Comparison of ENCODE assay signal across 7 mouse cellular contexts in the genomic region with DNA sequence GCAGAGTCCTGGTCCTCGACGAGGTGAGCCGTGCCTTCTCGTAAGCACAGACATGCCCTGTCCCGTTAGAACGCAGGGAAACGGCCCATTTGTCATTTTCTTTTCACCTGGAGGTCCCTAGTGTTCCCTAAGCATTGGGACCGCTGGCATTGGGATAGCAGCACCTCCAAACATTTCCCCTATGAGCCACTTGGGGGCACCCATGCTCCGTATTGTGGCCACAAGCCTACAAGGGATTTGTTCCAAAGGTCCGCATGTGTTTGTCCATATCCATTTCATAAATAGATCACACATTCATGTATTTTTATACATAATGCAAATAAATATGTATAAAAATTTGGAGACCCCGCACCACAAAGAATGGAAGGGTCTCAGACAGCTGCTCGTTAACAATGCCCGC. TPM values are rescaled to one million over a fixed set of nuclear protein-coding genes. Genes with fewer than 3 reads are reported as not detected.
DNase-seq lines count a peak whose midpoint lies in the region; ATAC-seq and TF ChIP-seq lines count a peak whose summit lies in the region.

No protein-coding gene starts in this region.

- no peak overlapping the region for H3K27ac ChIP-seq in intestine, postnatal 0 days (ENCODE audit: low read depth, low read length)
- no peak overlapping the region for H3K27ac ChIP-seq in liver, embryonic 14.5 days

- no peaks in the 10 kb centered on the region for H3K9me3 ChIP-seq in intestine, postnatal 0 days (ENCODE audit: control insufficient read depth)
- no peaks in the 10 kb centered on the region for H3K9me3 ChIP-seq in liver, embryonic 14.5 days (ENCODE audit: control insufficient read depth, low read length)

- TF ChIP-seq EP300 in liver, embryonic 14.5 days (IDR thresholded peaks at IDR 0.05; ENCODE audit: low read depth), result no peak

- ATAC-seq in intestine, postnatal 0 days, result no peak
- no peak for ATAC-seq in liver, embryonic 14.5 days (ENCODE audit: insufficient read depth)

- H3K36me3 ChIP-seq in intestine, postnatal 0 days (ENCODE audit: control insufficient read depth, insufficient read depth), result no peaks in the 10 kb centered on the region
- H3K36me3 ChIP-seq in liver, embryonic 14.5 days (replicated peaks; ENCODE audit: control insufficient read depth, insufficient read depth, low read depth), result no peaks in the 10 kb centered on the region

- no peak overlapping the region for H3K9ac ChIP-seq in intestine, postnatal 0 days (ENCODE audit: low read depth, low read length)
- H3K9ac ChIP-seq in liver, embryonic 14.5 days (replicated peaks), result no peak overlapping the region

- no peaks in the 10 kb centered on the region for H3K27me3 ChIP-seq in intestine, postnatal 0 days (replicated peaks; ENCODE audit: control insufficient read depth, insufficient read depth, low read length)
- no peaks in the 10 kb centered on the region for H3K27me3 ChIP-seq in liver, embryonic 14.5 days (ENCODE audit: control insufficient read depth, insufficient read depth, low read length)

- peak; percentile 16 for DNase-seq in 3134 (ENCODE audit: extremely low read depth, insufficient read length, low spot score)
- peak; percentile 59 to 64 for DNase-seq in B cell, adult 2 months
- peak; percentile 61 for DNase-seq in cerebellum, adult 9-10 months
- DNase-seq in frontal cortex, adult 2 months (ENCODE audit: extremely low spot score in 1 of 2, low spot score in 1 of 2), result peak; percentile 42 to 90
- DNase-seq in liver, embryonic 14.5 days (ENCODE audit: low read depth in 3 of 3, low spot score in 3 of 3), result no peak
- DNase-seq in right cerebral cortex, adult 18-20 months, result peak; percentile 79

- peak; percentile 85 for TF ChIP-seq CTCF in intestine, postnatal 0 days (IDR thresholded peaks at IDR 0.05; ENCODE audit: low read depth)
- TF ChIP-seq CTCF in liver, embryonic 14.5 days (IDR thresholded peaks at IDR 0.05; ENCODE audit: low read depth), result peak; percentile 68

- no peak overlapping the region for H3K4me3 ChIP-seq in intestine, postnatal 0 days (ENCODE audit: low read depth, low read length)
- no peak overlapping the region for H3K4me3 ChIP-seq in liver, embryonic 14.5 days (ENCODE audit: insufficient read depth in 1 of 2, low read depth in 2 of 2, low read length in 2 of 2)

- no peaks in the 10 kb centered on the region for H3K4me1 ChIP-seq in intestine, postnatal 0 days (replicated peaks; ENCODE audit: control insufficient read depth, insufficient read depth, low read length)
- no peaks in the 10 kb centered on the region for H3K4me1 ChIP-seq in liver, embryonic 14.5 days (replicated peaks; ENCODE audit: control insufficient read depth in 2 of 2, insufficient read depth in 2 of 2, low read length in 1 of 2)

- WGBS in intestine, postnatal 0 days, result 20% methylated on average over 13 of the region's 13 CpGs
- 21% methylated on average over 13 of the region's 13 CpGs for WGBS in liver, embryonic 14.5 days (ENCODE audit: insufficient replicate concordance)

- H3K4me2 ChIP-seq in intestine, postnatal 0 days (replicated peaks; ENCODE audit: low read depth), result no peak overlapping the region
- no peak overlapping the region for H3K4me2 ChIP-seq in liver, embryonic 14.5 days (ENCODE audit: low read depth)

RNA-seq across cellular contexts. Expression of a gene that starts 35.0 kb away (rescaled TPM):
- polyA plus RNA-seq in frontal cortex, adult 2 months (2012; rRNA removed), result 1.9 and 2.2 TPM in 2 replicates
- polyA plus RNA-seq in intestine, postnatal 0 days (2015; fragmentation: Nextera tagmentation; extraction: Ambion mirVana), result 1.6 and 1.9 TPM in 2 replicates
- polyA plus RNA-seq in liver, embryonic 14.5 days (2012; rRNA removed), result 0.09 and 0.13 TPM in 2 replicates
- 0.09 and 0.14 TPM in 2 replicates for polyA plus RNA-seq in liver, embryonic 14.5 days (2014; fragmentation: Nextera tagmentation; extraction: Ambion mirVana)

RNA-seq across cellular contexts. Expression of a gene that starts 41.7 kb away (rescaled TPM):
- 132 and 137 TPM in 2 replicates for polyA plus RNA-seq in frontal cortex, adult 2 months (2012; rRNA removed)
- polyA plus RNA-seq in intestine, postnatal 0 days (2015; fragmentation: Nextera tagmentation; extraction: Ambion mirVana), result 191 and 196 TPM in 2 replicates
- polyA plus RNA-seq in liver, embryonic 14.5 days (2012; rRNA removed), result 221 and 273 TPM in 2 replicates
- polyA plus RNA-seq in liver, embryonic 14.5 days (2014; fragmentation: Nextera tagmentation; extraction: Ambion mirVana), result 461 and 495 TPM in 2 replicates

RNA-seq across cellular contexts. Expression of a gene that starts 53.2 kb away (rescaled TPM):
- 37.6 and 44.6 TPM in 2 replicates for polyA plus RNA-seq in frontal cortex, adult 2 months (2012; rRNA removed)
- polyA plus RNA-seq in intestine, postnatal 0 days (2015; fragmentation: Nextera tagmentation; extraction: Ambion mirVana), result 8.7 and 12.3 TPM in 2 replicates
- 66.6 and 75.0 TPM in 2 replicates for polyA plus RNA-seq in liver, embryonic 14.5 days (2012; rRNA removed)
- polyA plus RNA-seq in liver, embryonic 14.5 days (2014; fragmentation: Nextera tagmentation; extraction: Ambion mirVana), result 68.1 and 74.2 TPM in 2 replicates

Comparison
In these comparisons a context has a peak if more than half of its experiments do, and no peak if none do; other contexts are left out.
1. DNase-seq: peak in 3134 (single experiment), B cell, adult 2 months (2 of 2), cerebellum, adult 9-10 months (single experiment), frontal cortex, adult 2 months (2 of 2) and right cerebral cortex, adult 18-20 months (single experiment); none in liver, embryonic 14.5 days (0 of 3).